Mouse (Mus musculus) limb, embryonic 13.5 days (tissue): ENCODE data around the gene Arl6ip1. TPM values are rescaled to one million over a fixed set of nuclear protein-coding genes. Genes with fewer than 3 reads are reported as not detected.

Source experiments
- ATAC-seq: fragments of 200-750 bp; cut with Nextera tagmentation; 2 replicates; pipeline ENCODE4 v1.8.0; 2017; ENCODE audit warnings: low read depth, moderate number of reproducible peaks, moderate TSS enrichment; ENCODE audit not compliant: low FRiP score
- H3K27ac ChIP-seq: fragments of 300-500 bp; sonication (generic); 2 replicates; pipeline ENCODE4 v1.5.1; 2015; ENCODE audit warnings: inconsistent platforms, mild to moderate bottlenecking, moderate library complexity
- H3K27me3 ChIP-seq: fragments of 300-500 bp; sonication (generic); 2 replicates; pipeline ENCODE4 v1.6.1; 2015; ENCODE audit warnings: mild to moderate bottlenecking, inconsistent platforms
- H3K36me3 ChIP-seq: fragments of 300-500 bp; sonication (generic); 2 replicates; pipeline ENCODE4 v1.6.1; 2015; ENCODE audit warnings: inconsistent platforms, mild to moderate bottlenecking, moderate library complexity
- H3K4me1 ChIP-seq: fragments of 300-500 bp; sonication (generic); 2 replicates; pipeline ENCODE4 v1.6.1; 2015; ENCODE audit warnings: inconsistent platforms
- H3K4me2 ChIP-seq: fragments of 300-500 bp; sonication (generic); replicated peaks from 2 replicates; pipeline ENCODE4 v1.6.1; 2015; ENCODE audit warnings: inconsistent platforms, mild to moderate bottlenecking, moderate library complexity
- H3K4me3 ChIP-seq: fragments of 300-500 bp; sonication (generic); 2 replicates; pipeline ENCODE4 v1.5.1; 2015; ENCODE audit warnings: moderate library complexity, mild to moderate bottlenecking, inconsistent platforms
- H3K9ac ChIP-seq: fragments of 300-500 bp; sonication (generic); 2 replicates; pipeline ENCODE4 v1.6.1; 2015; ENCODE audit warnings: mild to moderate bottlenecking, inconsistent platforms
- H3K9me3 ChIP-seq: fragments of 300-500 bp; sonication (generic); 2 replicates; pipeline ENCODE4 v1.6.1; 2016; ENCODE audit warnings: inconsistent platforms
- WGBS: fragments of 180-500 bp; shearing (Covaris S2); methylation state at CpG from one replicate; pipeline ENCODE4 v1.1.7; 2015; 5-methylcytosine and 5-hydroxymethylcytosine counted together
- polyA plus RNA-seq: library from polyadenylated mRNA; unstranded; fragments of >200 nt; fragmentation: Nextera tagmentation; extraction: Ambion mirVana; gene quantifications from 2 replicates; pipeline ENCODE4 v1.2.1, GENCODE M21; 2015

The Arl6ip1 gene
- polyA plus RNA-seq, 1 experiment from 2014 or later, result 510 TPM

DNA sequence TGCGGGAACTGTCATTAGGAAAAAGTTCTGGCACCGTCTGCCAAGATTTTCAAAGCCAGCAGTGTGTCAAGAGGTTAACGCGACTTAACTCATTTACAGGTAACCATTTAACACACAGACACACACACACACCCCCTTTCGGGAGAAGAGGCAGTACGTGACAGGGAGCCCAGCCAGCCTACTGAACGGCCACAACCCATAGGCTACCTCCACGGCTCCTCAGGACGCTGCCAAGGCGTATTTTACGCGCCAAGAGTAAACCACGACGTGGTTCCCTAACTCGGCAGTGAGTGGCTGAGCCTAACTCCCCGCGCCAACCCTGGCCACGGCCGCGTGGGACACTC, 14.0 kb downstream of the Arl6ip1 start:
- H3K4me3 ChIP-seq, result peak overlapping the region; percentile 97
- peak overlapping the region; percentile 93 for H3K27ac ChIP-seq
- no peak; the same call in 1 of the 2 replicates for ATAC-seq
- peaks cover 46% of the 10 kb centered on the region for H3K4me1 ChIP-seq
- peak overlapping the region; percentile 97 for H3K4me2 ChIP-seq
- no peaks in the 10 kb centered on the region for H3K27me3 ChIP-seq
- 0% methylated on average over 20 of the region's 20 CpGs for WGBS
- peaks cover 66% of the 10 kb centered on the region for H3K36me3 ChIP-seq
- H3K9ac ChIP-seq, result peak overlapping the region; percentile 100
- no peaks in the 10 kb centered on the region for H3K9me3 ChIP-seq

DNA sequence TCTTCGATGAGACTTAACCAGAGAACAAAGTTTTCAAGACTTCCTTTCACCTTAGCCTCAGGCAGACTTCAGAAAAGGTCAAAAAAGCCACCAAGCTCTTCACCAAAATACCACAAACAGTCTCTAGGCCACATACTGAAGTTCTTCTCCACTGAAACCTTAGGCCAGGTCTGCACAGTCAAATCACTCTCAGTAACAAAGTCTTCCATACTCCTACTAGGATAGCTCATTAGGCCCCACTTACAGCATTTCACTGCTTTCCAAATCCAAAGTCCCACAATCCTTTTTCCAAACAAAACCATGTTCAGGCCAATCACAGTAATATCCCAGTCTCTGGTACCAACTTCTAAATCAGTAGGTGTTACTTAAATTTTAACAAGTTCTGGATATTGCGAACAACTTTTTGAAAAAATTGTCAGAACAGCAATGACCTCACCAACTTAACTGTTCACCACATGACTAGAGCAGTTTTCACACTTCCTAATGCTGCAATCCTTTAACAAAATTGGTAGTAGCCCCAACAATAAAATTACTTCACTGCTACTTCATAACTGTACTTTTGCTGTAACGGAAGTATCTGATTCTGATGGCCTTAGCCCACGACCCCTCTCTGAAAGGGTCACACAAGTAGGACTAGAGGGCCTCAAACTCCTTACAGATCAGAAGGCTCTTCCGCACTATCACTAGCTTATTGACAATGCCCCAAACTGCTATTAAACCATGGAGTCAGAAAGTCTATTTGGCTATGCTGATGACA, 15.7 kb downstream of the Arl6ip1 start:
- Histone ChIP-seq H3K4me1 (peaks cover 46% of the 10 kb centered on the region), H3K4me2 (peak overlapping the region; percentile 97), H3K27ac (no peak overlapping the region), H3K9me3 (no peaks in the 10 kb centered on the region), H3K27me3 (no peaks in the 10 kb centered on the region), H3K36me3 (peaks cover 68% of the 10 kb centered on the region), H3K9ac (peak overlapping the region; percentile 100), H3K4me3 (peak overlapping the region; percentile 97)
- WGBS, result 64% methylated on average over 5 of the region's 5 CpGs
- ATAC-seq, result no peak

DNA sequence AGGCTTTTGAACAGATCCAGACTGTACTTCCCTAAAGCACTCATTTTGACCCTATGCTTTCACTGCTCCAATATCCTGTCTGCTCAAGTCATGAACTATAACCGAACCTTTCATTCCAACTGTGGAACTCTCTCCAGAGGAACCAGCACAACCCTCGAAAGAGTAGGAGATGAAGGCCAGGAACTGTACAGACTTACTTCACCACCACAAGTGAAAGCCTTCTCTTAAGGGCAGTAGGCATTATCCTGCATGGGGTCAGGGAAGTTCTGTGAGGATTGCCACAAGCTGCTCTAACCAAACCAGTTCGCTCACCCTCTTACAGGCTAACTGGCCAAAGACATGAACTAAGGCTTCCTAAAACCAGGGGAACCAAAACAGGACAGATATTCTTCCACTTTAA, 18.3 kb downstream of the Arl6ip1 start:
- peaks cover 46% of the 10 kb centered on the region for H3K4me1 ChIP-seq
- WGBS, result 80% methylated on average over 3 of the region's 3 CpGs
- peak overlapping the region; percentile 97 for H3K4me2 ChIP-seq
- H3K27ac ChIP-seq, result no peak overlapping the region
- H3K9me3 ChIP-seq, result no peaks in the 10 kb centered on the region
- H3K9ac ChIP-seq, result peak overlapping the region; percentile 55; the same call in 1 of the 2 replicates
- H3K4me3 ChIP-seq, result peak overlapping the region; percentile 12; the same call in 1 of the 2 replicates
- H3K27me3 ChIP-seq, result no peaks in the 10 kb centered on the region
- peaks cover 85% of the 10 kb centered on the region for H3K36me3 ChIP-seq
- no peak for ATAC-seq

DNA sequence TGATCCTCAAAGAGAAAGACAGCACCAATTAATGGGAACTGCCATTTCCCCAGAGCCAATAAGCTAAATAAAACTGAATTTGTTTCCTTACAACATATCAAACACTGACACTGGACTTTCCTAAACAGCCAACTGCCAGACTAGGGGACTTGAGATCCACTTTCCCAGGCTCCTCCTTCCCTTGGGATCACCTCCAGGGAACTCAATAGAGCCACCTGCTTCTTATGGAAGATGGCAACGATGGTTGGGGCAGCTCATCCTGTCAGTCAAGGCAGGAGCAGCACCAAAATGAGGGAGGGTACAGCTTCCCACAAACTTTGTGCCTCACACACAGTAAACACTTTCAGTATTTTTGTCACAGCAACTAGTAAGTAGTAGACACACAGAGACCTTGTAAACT, 21.8 kb downstream of the Arl6ip1 start:
- Histone ChIP-seq H3K4me2 (no peak overlapping the region), H3K36me3 (peaks cover 87% of the 10 kb centered on the region), H3K4me3 (no peak overlapping the region), H3K27me3 (no peaks in the 10 kb centered on the region), H3K27ac (no peak overlapping the region), H3K4me1 (peaks cover 20% of the 10 kb centered on the region), H3K9ac (no peak overlapping the region), H3K9me3 (no peaks in the 10 kb centered on the region)
- 79% methylated on average over 1 of the region's 1 CpGs for WGBS
- no peak for ATAC-seq

DNA sequence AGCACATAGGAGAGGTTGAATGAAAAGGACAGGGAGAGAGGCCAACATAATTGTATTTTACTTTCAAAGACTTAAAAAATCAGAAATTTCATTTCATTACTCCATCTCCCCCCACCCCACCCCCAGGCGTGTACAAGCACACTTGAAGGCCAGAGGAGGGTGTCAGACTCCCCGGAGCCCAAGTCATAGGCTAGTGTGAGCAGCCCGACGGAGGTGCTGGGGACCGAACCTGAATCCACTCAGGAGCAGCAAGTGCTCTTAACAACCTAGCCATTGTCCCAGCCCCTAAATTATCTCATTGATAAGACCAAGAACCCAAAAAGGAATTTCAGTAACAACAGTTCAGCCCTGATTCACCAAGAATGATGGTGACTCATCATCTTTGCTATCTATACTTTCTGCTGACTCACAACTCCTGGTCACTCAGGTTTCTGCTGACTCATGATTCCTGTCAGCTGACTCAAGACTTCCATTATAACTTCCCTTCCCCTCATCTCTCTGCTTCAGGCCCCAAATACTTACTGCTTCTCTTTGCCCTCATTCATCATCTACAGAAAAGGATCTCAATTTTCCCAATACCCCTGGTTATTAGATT, 24.9 kb downstream of the Arl6ip1 start:
- H3K4me1 ChIP-seq, result peaks cover 12% of the 10 kb centered on the region
- H3K36me3 ChIP-seq, result peaks cover 56% of the 10 kb centered on the region
- WGBS, result 69% methylated on average over 5 of the region's 5 CpGs
- H3K27ac ChIP-seq, result no peak overlapping the region
- no peak overlapping the region for H3K4me2 ChIP-seq
- H3K27me3 ChIP-seq, result no peaks in the 10 kb centered on the region
- no peak overlapping the region for H3K9ac ChIP-seq
- H3K9me3 ChIP-seq, result no peaks in the 10 kb centered on the region
- ATAC-seq, result no peak
- no peak overlapping the region for H3K4me3 ChIP-seq

DNA sequence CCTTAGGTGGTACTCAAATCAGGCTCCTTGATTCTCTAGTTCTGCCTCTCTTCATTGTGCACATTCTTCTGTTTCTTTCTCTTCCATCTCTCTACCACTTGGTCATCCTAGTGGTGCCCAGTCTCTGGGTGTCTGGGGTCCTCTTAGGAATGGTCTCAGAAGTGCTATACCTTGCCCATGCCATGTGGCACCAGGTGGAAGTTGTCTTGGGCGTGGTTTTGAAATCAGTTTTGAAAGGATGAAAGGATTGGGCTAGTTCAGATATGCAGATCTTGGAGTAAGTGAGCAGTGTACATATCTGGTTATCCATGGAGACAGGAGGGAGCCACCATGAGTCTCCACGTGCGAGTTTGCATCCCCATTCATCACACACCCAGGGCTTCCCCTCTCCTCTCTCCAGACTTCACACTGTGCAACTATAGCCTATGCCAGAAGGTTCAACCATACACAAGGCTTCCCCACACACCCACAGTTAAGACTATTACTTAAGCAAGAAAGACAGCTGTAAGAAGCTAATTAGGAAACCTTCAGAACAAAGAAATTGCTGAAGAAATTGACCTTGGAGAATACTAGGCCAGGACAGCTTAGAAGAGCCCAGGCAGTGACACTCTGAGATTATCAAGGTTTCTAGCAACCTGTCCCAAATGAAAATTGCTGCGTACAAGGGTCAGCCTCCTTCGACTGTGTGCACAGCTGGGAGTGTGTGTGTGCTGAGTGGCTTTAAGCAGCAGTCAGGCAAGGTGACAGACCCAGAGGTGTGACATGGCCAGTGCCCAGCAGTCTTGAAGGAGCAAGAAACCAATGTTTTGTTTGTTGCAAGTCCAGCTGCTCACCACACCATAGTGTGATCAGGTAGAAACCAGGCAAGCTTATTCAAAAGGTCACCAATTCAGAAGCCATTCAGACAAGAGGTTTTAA, 25.7 kb downstream of the Arl6ip1 start:
- ATAC-seq, result peak; percentile 13; the same call in 1 of the 2 replicates
- Histone ChIP-seq H3K4me3 (no peak overlapping the region), H3K27ac (no peak overlapping the region; the same call in 1 of the 2 replicates), H3K4me1 (peaks cover 12% of the 10 kb centered on the region), H3K9ac (no peak overlapping the region), H3K27me3 (no peaks in the 10 kb centered on the region), H3K9me3 (no peaks in the 10 kb centered on the region), H3K4me2 (no peak overlapping the region), H3K36me3 (peaks cover 48% of the 10 kb centered on the region)
- 48% methylated on average over 5 of the region's 5 CpGs for WGBS

DNA sequence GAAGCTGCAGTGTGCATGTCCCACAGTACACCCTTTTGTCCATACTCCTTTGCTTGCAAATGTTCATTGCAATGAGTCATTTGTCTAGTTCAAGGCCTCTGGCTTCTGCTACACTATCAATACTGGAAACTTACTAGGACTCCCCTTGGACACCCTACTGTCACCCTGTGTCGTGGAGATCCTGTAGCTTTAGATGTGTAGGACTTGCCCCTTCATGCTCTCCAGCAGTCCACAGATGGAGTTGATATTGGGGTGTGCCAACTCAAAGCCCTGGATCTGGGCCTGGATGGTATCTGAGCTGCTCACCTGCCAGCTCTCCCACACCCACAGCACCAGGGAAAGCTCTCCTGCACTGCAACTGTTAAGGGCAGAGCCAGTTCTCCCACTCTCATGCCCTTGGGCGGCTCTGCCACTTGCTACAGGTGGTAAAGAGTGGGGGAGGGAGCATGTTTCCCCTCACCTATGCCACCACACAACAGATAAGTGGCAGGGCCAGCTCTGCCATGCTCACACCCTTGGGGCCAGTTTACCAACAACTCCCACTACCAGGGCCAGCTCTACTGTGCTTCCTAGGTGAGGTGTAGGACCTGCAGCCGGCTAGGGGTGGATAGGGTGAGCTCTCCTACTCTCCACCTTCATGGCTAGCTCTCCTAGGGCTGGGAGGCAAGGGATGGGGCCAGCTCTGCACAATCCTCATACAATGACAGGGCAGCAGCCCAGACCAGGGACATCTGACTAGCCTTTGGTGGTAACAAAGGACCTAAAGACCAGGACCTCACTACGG, 26.6 kb downstream of the Arl6ip1 start:
- peaks cover 39% of the 10 kb centered on the region for H3K36me3 ChIP-seq
- H3K4me2 ChIP-seq, result no peak overlapping the region
- peaks cover 12% of the 10 kb centered on the region for H3K4me1 ChIP-seq
- H3K27me3 ChIP-seq, result no peaks in the 10 kb centered on the region
- H3K27ac ChIP-seq, result no peak overlapping the region; the same call in 1 of the 2 replicates
- WGBS, result 49% methylated on average over 4 of the region's 4 CpGs
- H3K4me3 ChIP-seq, result no peak overlapping the region
- peak; percentile 41; the same call in 1 of the 2 replicates for ATAC-seq
- H3K9ac ChIP-seq, result no peak overlapping the region
- no peaks in the 10 kb centered on the region for H3K9me3 ChIP-seq

DNA sequence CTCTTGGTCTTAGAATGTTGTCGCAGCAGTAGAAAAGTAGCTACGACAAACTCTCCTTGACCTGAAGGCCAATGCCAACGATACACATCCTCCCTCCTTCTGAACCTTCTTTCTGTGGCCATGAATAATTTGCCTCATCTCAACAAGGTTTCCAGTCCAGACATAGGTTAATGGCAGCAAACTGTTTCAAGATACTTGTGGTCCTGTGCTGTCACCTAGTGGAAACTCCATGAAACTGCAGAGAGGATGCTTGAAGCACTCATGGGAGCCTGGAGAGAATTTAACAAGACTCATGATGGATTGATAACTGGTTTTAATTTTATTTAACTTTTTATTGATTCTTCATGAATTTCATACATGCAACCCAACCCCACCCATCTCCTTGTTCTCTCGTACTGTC, 27.2 kb downstream of the Arl6ip1 start:
- 51% methylated on average over 4 of the region's 4 CpGs for whole genome bisulfite sequencing

DNA sequence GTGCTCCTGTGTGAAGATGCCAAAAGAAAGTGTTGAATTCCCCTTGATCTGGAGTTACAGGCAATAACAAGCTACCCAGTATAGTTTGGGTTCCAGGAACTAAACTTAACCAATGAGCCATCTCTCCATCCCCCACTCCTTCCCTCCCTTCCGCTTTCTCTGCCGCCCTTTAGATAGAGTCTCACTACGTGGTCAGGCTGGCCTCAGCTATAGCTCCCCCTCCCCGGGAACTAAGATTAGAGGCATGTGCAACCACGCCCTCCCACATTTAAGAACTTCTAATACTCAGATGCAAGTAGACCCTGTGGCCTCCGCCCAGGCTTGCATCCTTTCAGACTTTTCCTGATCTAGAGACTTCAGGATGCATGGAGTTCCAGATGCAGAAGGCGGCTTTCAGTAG, 31.8 kb downstream of the Arl6ip1 start:
- Histone ChIP-seq H3K9me3 (no peaks in the 10 kb centered on the region), H3K27me3 (no peaks in the 10 kb centered on the region), H3K9ac (no peak overlapping the region), H3K27ac (no peak overlapping the region), H3K4me2 (no peak overlapping the region), H3K4me3 (no peak overlapping the region), H3K36me3 (no peaks in the 10 kb centered on the region), H3K4me1 (peaks cover 12% of the 10 kb centered on the region)
- 69% methylated on average over 7 of the region's 7 CpGs for whole genome bisulfite sequencing
- no peak for ATAC-seq

More for the DNA sequence above, 27.2 kb downstream of the Arl6ip1 start:
- Histone ChIP-seq H3K9ac (no peak overlapping the region), H3K27ac (no peak overlapping the region), H3K4me1 (peaks cover 12% of the 10 kb centered on the region), H3K4me2 (no peak overlapping the region), H3K4me3 (no peak overlapping the region), H3K9me3 (no peaks in the 10 kb centered on the region), H3K27me3 (no peaks in the 10 kb centered on the region), H3K36me3 (peaks cover 33% of the 10 kb centered on the region)
- ATAC-seq, result no peak

DNA sequence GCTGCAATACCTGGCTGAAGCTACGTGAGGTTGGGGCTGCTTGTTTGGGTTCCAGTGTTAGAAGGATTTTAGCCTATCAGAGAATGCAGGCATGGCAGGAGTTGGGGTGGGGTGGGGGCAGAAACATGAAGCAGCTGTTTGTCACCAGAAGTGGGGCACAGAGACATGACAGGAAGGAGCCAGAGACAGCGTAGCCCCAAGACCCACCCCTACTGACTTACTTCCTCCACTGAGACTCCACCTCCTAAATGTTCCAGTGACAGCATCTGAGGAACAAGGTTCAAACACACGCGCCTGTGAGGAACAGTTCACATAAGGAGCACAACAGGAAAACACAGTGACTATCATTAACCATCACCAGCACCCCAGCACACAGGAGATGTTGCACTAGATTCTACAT, 49.5 kb downstream of the Arl6ip1 start:
- no peak overlapping the region for H3K27ac ChIP-seq
- no peaks in the 10 kb centered on the region for H3K27me3 ChIP-seq
- no peak overlapping the region for H3K9ac ChIP-seq
- H3K9me3 ChIP-seq, result no peaks in the 10 kb centered on the region
- no peaks in the 10 kb centered on the region for H3K36me3 ChIP-seq
- 84% methylated on average over 4 of the region's 4 CpGs for WGBS
- no peak overlapping the region for H3K4me2 ChIP-seq
- no peaks in the 10 kb centered on the region for H3K4me1 ChIP-seq
- ATAC-seq, result no peak
- no peak overlapping the region for H3K4me3 ChIP-seq

DNA sequence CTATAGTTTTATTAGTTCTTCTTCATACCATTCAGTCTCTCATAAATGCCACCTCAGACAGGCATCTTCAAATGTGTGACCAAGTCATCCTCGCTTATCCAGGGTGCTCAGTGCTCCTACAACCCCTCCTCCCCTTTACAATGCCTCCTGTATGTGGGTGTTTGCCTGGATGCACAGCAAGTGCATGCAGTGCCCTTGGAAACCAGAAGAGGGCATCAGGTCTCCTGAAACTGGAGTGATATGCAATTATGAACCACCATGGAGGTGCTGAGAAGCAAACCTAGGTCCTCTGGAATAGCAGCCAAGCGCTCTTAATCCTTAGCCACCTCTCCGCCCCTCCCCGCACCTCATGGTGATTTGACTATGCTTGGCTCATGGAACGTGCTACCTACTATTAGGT, 50.4 kb downstream of the Arl6ip1 start:
- no peaks in the 10 kb centered on the region for H3K4me1 ChIP-seq
- H3K9ac ChIP-seq, result no peak overlapping the region
- WGBS, result 86% methylated on average over 5 of the region's 5 CpGs
- no peak for ATAC-seq
- no peaks in the 10 kb centered on the region for H3K9me3 ChIP-seq
- no peak overlapping the region for H3K27ac ChIP-seq
- H3K4me3 ChIP-seq, result no peak overlapping the region
- H3K27me3 ChIP-seq, result no peaks in the 10 kb centered on the region
- no peaks in the 10 kb centered on the region for H3K36me3 ChIP-seq
- H3K4me2 ChIP-seq, result no peak overlapping the region
